Mouse (Mus musculus) kidney, adult 8-10 months (tissue): ENCODE measurements around the gene Nr1d2.
A peak's percentile ranks its signal among the peaks of the same experiment; 100 is the strongest.
"Not testable (repeated sequence)": the region's sequence is repeated elsewhere in the genome, so short reads cannot be mapped to it uniquely, and the experiment has no call there.

ENCODE experiments used
- DNase-seq, 2 experiments: peaks; one replicate each; pipeline ENCODE4 v3.0.0; 2022

Nr1d2 gene

GRCm38 (mm10) chr14:18238750-18239731 is at the start of gene Nr1d2:
Gene Nr1d2 (minus strand): TSS chr14:18239127.
- DNase-seq: peak; percentile 100

DNA sequence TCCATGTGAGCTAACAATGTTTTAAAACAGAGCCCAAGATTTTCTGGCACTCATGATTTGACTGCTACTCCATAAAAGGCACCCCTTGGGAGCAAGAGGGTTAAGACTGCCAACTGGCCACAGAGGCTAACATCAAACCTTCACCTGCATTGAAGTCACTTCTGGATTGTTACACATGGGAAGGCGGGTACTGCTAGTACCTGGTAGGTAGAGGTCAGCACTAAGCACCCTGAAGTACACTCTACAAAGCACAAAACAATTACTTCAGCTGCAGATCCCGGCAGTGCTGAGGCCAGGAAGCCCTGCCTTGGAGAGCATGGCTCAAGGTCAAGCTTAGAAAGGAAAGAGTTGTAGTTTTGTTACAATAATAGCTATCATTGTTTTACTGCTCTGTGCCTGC is 48.5 kb upstream of the Nr1d2 start:
- no peak for DNase-seq

GRCm38 (mm10) chr14:18286441-18286840 is 47.5 kb upstream of the Nr1d2 start:
- DNase-seq: no peak

DNA sequence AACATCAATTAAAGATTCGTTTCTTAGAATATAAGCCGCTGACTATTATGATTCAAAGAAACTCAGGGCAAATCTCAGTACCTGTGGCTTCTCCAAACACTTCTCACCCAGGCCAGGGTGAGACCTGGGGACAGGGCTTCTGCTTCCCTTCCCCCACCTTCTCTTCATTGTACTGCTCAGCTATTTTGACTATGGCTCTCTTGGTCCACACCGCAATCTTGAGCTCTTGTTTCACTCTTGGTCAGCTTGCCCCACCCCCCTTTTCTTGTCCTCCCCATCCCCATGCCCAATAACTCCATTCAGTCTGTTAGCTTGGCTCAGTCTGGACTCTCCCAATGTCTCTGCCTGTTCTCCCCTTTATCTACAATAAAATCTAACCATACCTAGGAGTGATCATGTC is 46.5 kb upstream of the Nr1d2 start:
- no peak for DNase-seq

DNA sequence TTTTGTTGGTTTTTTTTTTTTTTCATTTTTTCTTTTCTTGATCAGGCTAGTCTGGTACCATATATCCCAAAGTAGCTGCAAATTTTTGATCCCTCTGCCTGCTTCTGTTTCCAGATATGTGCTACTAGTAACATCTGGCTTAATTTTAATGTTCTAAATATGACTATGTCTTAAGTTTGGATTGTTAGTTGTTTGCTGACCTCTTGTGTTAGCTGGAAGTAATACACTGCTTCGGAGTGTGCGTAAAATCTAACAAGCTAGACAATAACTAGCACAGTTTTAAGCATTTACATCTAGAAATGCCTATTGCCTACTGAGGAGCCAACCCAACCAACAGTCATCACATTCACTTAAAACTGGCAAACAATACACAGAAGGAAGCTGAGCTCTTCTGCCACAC is 45.7 kb upstream of the Nr1d2 start:
- peak in 1 of 2 experiments; percentile 18 for DNase-seq

DNA sequence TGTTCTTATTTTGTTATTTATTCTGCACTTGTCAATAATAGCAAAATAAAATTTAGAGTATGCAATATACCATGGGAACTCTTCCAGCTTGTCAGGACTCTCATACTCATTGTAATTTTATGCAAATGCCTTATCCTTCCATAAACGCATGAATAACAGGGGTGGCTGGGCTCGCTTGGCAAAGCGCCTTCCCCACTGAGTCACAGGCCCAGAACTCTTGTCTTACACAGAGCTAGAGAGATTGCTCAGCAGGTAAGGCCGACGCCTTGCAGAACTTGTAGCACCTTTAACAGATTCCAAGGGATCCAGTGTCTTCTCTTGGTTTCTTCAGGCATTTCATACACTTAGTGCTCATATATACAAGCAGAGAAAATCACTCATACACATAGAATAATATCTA is 41.4 kb upstream of the Nr1d2 start:
- DNase-seq: no peak

- DNase-seq: no peak
Observed at GRCm38 (mm10) chr14:18274526-18274925, 35.6 kb upstream of the Nr1d2 start.

DNA sequence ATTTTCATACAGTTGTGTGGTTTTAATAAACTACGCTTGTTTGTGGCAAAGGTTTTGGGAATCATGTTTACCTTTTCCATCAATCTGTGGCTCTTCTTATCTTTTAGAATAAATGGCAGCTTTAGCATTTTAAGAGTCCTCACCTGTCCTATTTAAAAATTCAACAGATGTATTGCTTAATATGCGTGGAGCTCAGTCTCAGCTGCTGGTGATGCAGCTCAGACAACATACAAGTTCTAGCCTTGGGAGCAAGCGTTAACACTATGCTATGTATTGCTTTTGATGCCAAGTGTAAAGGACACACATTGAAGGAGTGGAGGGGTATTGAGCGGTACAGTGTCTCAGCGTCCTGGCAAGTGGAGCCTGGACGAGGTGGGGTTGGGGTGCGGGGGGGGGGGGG is 32.7 kb upstream of the Nr1d2 start:
- no peak for DNase-seq

- peak; percentile 99 to 100 for DNase-seq
Observed at GRCm38 (mm10) chr14:18270529-18271441, 31.9 kb upstream of the Nr1d2 start, which contains the start of the genes Nkiras1 and Rpl15. Gene Nkiras1 (plus strand): TSS chr14:18271136. Gene Rpl15 (minus strand): TSS chr14:18271391.

GRCm38 (mm10) chr14:18269947-18270528 is 31.1 kb upstream of the Nr1d2 start:
- DNase-seq: not testable (repeated sequence)

GRCm38 (mm10) chr14:18263427-18263826 is 24.5 kb upstream of the Nr1d2 start:
- DNase-seq: peak in 1 of 2 experiments; percentile 32

DNA sequence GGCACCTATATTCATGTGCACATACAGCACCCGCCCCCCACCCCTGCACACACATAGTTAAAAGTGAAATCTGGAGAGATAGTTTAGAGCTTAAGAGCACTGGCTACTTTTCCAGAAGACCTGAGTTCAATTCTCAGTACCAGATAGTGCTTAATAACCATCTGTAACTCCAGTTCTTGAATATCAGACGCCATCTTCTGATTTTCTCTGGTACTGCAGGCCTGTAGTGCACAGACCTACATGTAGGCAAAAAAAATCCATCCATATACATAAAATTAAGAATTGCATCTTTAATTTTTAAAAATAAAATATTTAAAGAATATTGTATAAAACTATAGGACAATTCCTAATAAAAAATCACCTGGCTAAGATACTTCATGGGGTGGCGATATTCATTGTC is 22.3 kb upstream of the Nr1d2 start:
- no peak for DNase-seq

GRCm38 (mm10) chr14:18242638-18243130 is 3.8 kb upstream of the Nr1d2 start:
- no peak for DNase-seq

DNA sequence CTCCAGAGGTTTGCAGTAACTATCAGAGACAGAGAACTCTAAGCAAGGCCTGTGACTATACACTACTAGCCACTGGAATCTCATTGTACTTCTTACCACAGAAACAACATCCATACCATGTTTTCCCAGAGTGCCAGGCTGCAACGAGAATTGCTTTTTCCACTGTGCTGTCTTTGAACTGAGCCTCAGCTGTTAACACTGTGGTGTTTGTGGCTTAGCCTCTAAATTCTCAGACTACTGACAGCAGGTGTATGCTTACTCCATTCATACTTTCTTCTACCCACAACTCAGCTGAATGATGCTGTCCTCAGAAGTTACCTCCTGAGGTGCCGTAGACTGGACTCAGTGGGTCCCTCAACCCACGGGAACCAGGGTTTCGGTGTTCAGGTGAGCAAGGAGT is 2.9 kb upstream of the Nr1d2 start:
- no peak for DNase-seq

GRCm38 (mm10) chr14:18240132-18240531 is 1.2 kb upstream of the Nr1d2 start:
- no peak for DNase-seq

GRCm38 (mm10) chr14:18238131-18238749 is 687 bp downstream of the Nr1d2 start:
- peak; percentile 98 to 99 for DNase-seq

GRCm38 (mm10) chr14:18237381-18237780 is 1.5 kb downstream of the Nr1d2 start:
- DNase-seq: no peak

DNA sequence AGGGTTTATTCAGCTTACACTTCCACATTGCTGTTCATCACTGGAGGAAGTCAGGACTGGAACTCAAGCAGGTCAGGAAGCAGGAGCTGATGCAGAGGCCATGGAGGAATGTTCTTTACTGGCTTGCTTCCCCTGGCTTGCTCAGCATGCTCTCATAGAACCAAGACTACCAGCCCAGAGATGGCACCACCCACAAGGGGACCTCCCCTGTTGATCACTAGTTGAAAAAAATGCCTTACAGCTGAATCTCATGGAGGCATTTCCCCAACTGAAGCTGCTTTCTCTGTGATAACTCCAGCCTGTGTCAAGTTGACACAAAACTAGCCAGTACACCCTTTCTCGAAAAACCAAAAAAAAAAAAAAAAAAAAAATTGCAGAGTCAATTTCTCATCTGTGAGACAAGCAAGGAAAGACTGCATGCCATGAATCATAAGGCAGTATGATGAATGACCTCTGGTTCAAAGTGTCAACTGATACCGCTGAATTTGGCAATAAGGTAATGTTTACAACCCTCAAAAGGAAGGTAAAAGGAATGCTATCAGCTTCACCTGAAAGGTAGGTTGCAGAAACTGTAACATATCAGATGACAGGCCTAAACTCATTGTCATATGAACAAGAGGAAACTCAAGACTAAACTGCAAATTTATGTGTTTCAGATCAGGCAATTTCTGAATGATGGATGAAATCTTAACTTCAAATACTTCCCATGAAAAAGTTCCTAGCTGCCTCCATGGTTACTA is 2.3 kb downstream of the Nr1d2 start:
- not testable (repeated sequence) for DNase-seq

GRCm38 (mm10) chr14:18233981-18234960 is 4.7 kb downstream of the Nr1d2 start:
- DNase-seq: no peak

DNA sequence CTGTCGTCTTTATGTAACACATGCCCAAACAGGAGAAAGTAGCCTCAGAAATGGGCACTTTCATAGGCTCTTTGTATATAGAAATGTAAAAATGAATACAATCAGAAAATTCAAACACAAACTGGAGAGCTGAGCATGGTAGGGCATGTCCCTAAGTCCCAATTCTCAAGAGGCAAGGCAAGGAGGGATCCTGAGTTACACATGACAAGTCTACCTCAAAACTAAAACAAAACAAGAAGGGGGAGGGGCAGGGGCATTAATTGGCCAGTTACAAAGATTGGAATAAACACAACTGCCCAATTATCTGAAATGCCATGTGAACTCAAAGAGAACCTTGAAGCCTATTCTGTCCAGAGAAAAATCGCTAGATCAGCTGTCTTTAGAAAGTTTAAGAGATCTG is 5.9 kb downstream of the Nr1d2 start:
- no peak for DNase-seq
